Mouse (Mus musculus): ENCODE results near the gene Tbc1d22b.

DNA sequence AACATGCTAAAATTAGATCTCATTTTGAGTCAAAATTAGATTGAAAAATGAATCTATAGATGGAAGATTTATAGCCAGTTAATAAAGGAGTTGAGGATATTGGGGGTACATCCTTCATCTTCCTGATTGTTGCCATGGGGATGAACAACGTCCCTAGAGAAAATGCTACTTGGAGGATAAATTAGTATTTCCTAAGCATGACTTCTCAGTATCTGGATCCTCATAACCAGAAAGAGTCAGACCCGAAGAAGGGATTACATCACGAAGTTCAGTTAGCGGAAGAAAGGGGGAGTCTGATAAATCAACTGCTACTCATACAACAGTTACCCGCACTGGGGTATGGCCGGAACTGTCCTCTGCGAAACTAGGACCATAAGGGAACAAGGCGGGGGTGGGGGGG lies 591 bp upstream of the Tbc1d22b start:
- no peak for TF ChIP-seq CTCF (IDR thresholded peaks at IDR 0.05; ENCODE audit: low read depth)
- TF ChIP-seq EP300 (IDR thresholded peaks at IDR 0.05; ENCODE audit: low read depth): no peak

Measured in heart, postnatal 0 days (tissue).